Mouse (Mus musculus) heart, embryonic 16.5 days (tissue): ENCODE data around the gene Klhl30. TPM values are rescaled to one million over a fixed set of nuclear protein-coding genes. Genes with fewer than 3 reads are reported as not detected.

ENCODE experiments used
- ATAC-seq: fragments of 200-750 bp; cut with Nextera tagmentation; replicated peaks from 2 replicates; pipeline ENCODE4 v1.8.0; 2017; ENCODE audit warnings: moderate number of reproducible peaks; ENCODE audit not compliant: insufficient read depth, low FRiP score; ENCODE audit errors: extremely low read depth
- H3K27ac ChIP-seq: fragments of 300-500 bp; sonication (generic); 2 replicates; pipeline ENCODE4 v1.5.1; 2014; ENCODE audit warnings: mild to moderate bottlenecking, low read length, control low read depth, moderate library complexity
- H3K27me3 ChIP-seq: fragments of 300-500 bp; sonication (generic); 2 replicates; pipeline ENCODE4 v1.6.1; 2014; ENCODE audit warnings: low read length, mixed read lengths; ENCODE audit not compliant: control insufficient read depth, insufficient read depth
- H3K36me3 ChIP-seq: fragments of 300-500 bp; sonication (generic); 2 replicates; pipeline ENCODE4 v1.6.1; 2014; ENCODE audit not compliant: control insufficient read depth, insufficient read depth
- H3K4me1 ChIP-seq: fragments of 300-500 bp; sonication (generic); 2 replicates; pipeline ENCODE4 v1.6.1; 2014; ENCODE audit warnings: low read length, mixed read lengths; ENCODE audit not compliant: control insufficient read depth, insufficient read depth
- H3K4me2 ChIP-seq: fragments of 300-500 bp; sonication (generic); 2 replicates; pipeline ENCODE4 v1.6.1; 2014; ENCODE audit warnings: low read depth, mild to moderate bottlenecking, control low read depth, low read length
- H3K4me3 ChIP-seq: fragments of 300-500 bp; sonication (generic); 2 replicates; pipeline ENCODE4 v1.5.1; 2014; ENCODE audit warnings: mild to moderate bottlenecking, control low read depth, low read length
- H3K9ac ChIP-seq: fragments of 300-500 bp; sonication (generic); 2 replicates; pipeline ENCODE4 v1.6.1; 2014; ENCODE audit warnings: low read length, control low read depth
- H3K9me3 ChIP-seq: fragments of 300-500 bp; sonication (generic); replicated peaks from 2 replicates; pipeline ENCODE4 v1.6.1; 2016; ENCODE audit warnings: low read length; ENCODE audit not compliant: control insufficient read depth
- WGBS: fragments of 180-500 bp; shearing (Covaris S2); extraction: QIAGEN DNeasy Blood & Tissue Kit; methylation state at CpG from one replicate; pipeline ENCODE4 v1.1.7; 2014; 5-methylcytosine and 5-hydroxymethylcytosine counted together
- polyA plus RNA-seq: library from polyadenylated mRNA; unstranded; fragments of >200 nt; fragmentation: Nextera tagmentation; extraction: Ambion mirVana; gene quantifications from 2 replicates; pipeline ENCODE4 v1.2.1, GENCODE M21; 2015

Klhl30 gene
- polyA plus RNA-seq, 1 experiment from 2014 or later = 51.4 TPM

- Histone ChIP-seq H3K4me2 (no peak overlapping the region), H3K4me3 (no peak overlapping the region), H3K27me3 (no peaks in the 10 kb centered on the region), H3K9me3 (peaks cover 1% of the 10 kb centered on the region; the same call in 1 of the 2 replicates), H3K9ac (no peak overlapping the region), H3K27ac (no peak overlapping the region), H3K36me3 (peaks cover 28% of the 10 kb centered on the region), H3K4me1 (peaks cover 4% of the 10 kb centered on the region; the same call in 1 of the 2 replicates)
- ATAC-seq = no peak
- WGBS = 78% methylated on average over 4 of the region's 4 CpGs
Observed at GRCm38 (mm10) chr1:91369408-91369807, 18.6 kb downstream of the Klhl30 start.

DNA sequence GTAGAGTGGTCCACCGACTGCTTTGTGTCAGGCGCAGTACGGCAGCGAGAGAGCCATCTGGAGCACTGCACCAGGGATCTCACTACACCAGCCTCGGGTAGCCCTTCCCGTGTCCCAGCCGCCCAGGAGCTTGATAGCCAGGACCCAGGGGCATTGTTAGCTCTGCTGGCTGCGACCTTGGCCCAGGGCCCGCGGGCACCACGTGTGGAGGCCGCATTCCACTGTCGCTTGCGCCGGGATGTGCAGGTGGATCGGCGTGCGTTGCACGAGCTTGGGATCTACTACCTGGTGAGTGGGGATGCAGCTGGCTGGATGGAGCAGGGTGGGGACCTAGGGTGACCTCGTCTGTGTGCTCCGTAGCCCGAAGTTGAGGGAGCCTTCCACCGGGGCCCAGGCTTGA, 19.2 kb downstream of the Klhl30 start:
- Histone ChIP-seq H3K4me2 (no peak overlapping the region), H3K27me3 (no peaks in the 10 kb centered on the region), H3K27ac (no peak overlapping the region), H3K4me3 (no peak overlapping the region), H3K36me3 (peaks cover 34% of the 10 kb centered on the region), H3K9me3 (no peaks in the 10 kb centered on the region), H3K4me1 (peaks cover 4% of the 10 kb centered on the region; the same call in 1 of the 2 replicates), H3K9ac (no peak overlapping the region)
- 79% methylated on average over 23 of the region's 23 CpGs for WGBS
- ATAC-seq = no peak

GRCm38 (mm10) chr1:91373414-91373835, 22.6 kb downstream of the Klhl30 start:
- Histone ChIP-seq H3K27ac (no peak overlapping the region), H3K27me3 (no peaks in the 10 kb centered on the region), H3K4me2 (no peak overlapping the region), H3K36me3 (peaks cover 60% of the 10 kb centered on the region), H3K4me3 (no peak overlapping the region), H3K9ac (no peak overlapping the region), H3K9me3 (no peaks in the 10 kb centered on the region), H3K4me1 (peaks cover 5% of the 10 kb centered on the region)
- WGBS = 92% methylated on average over 6 of the region's 6 CpGs
- no peak for ATAC-seq

DNA sequence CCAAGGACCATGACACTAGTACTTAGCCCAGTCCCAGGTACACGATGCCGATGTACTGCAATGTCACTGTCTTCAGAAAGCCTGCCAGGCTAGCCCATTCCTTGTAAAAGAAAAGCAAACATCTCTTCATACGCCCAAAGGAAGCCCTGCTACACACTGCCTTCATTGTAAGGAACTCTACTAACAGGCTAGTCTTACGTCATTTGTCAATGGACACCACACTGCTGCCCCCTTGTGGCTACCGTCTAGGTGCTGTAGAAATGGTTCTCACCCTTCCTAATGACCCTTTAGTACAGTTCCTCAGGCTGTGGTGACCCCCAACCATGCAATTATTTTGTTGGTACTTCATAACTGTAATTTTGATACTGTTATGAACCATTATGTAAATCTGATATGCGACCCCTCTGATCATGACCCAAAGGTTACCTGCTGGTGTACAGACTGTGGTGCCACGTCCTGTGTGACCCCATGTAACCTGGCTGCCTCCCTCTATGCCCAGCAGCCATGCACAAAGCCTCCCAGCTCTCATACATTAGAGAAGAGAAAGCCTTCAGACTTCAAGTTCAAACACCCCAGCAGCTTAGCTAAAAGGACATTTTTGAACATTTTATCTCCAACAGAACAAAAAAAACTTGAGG, 29.8 kb downstream of the Klhl30 start:
- Histone ChIP-seq H3K9me3 (no peaks in the 10 kb centered on the region), H3K27ac (no peak overlapping the region), H3K9ac (no peak overlapping the region), H3K4me2 (no peak overlapping the region), H3K4me3 (no peak overlapping the region), H3K27me3 (no peaks in the 10 kb centered on the region), H3K4me1 (peaks cover 13% of the 10 kb centered on the region), H3K36me3 (peaks cover 76% of the 10 kb centered on the region)
- ATAC-seq = no peak; the same call in 1 of the 2 replicates
- WGBS = 57% methylated on average over 7 of the region's 7 CpGs

DNA sequence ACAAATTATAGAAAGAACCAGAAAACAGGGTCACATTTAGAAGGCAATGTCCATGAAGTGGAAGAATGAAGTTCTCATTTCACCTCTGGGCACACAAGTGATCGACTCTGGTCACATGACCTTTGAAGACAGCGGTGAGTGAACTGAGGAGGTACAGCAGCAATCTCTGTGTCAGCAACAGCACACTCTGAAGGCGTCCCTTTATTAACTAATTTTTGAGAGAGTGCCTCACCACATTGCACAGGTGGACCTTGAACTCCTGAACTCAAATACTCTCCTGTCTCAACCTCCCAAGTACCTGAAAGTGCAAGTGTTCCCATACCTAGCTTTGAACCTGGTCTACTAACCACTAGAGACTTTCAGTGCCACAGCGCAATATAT, 30.3 kb downstream of the Klhl30 start:
- Histone ChIP-seq H3K9ac (no peak overlapping the region), H3K36me3 (peaks cover 73% of the 10 kb centered on the region), H3K4me1 (peaks cover 13% of the 10 kb centered on the region), H3K27me3 (no peaks in the 10 kb centered on the region), H3K4me3 (no peak overlapping the region), H3K4me2 (no peak overlapping the region), H3K27ac (no peak overlapping the region), H3K9me3 (no peaks in the 10 kb centered on the region)
- ATAC-seq = no peak
- WGBS = 90% methylated on average over 4 of the region's 4 CpGs

- H3K4me2 ChIP-seq = no peak overlapping the region
- H3K9me3 ChIP-seq = no peaks in the 10 kb centered on the region
- no peak overlapping the region for H3K27ac ChIP-seq
- 90% methylated on average over 5 of the region's 5 CpGs for whole genome bisulfite sequencing
- no peak overlapping the region for H3K9ac ChIP-seq
- H3K4me1 ChIP-seq = 0 out of 2 replicates have a peak, but pooled peaks cover 2% of the 10 kb centered on the region
- H3K36me3 ChIP-seq = peaks cover 48% of the 10 kb centered on the region
- H3K27me3 ChIP-seq = no peaks in the 10 kb centered on the region
- no peak overlapping the region for H3K4me3 ChIP-seq
- no peak for ATAC-seq
Observed at GRCm38 (mm10) chr1:91390369-91390768, 39.6 kb downstream of the Klhl30 start.

GRCm38 (mm10) chr1:91397927-91398259, 47.1 kb downstream of the Klhl30 start:
- ATAC-seq = no peak
- Histone ChIP-seq H3K9me3 (no peaks in the 10 kb centered on the region), H3K4me2 (peak overlapping the region; percentile 82), H3K27me3 (no peaks in the 10 kb centered on the region), H3K4me3 (peak overlapping the region; percentile 93), H3K27ac (peak overlapping the region; percentile 89), H3K4me1 (peaks cover 17% of the 10 kb centered on the region), H3K36me3 (0 out of 2 replicates have a peak, but pooled peaks cover 7% of the 10 kb centered on the region), H3K9ac (peak overlapping the region; percentile 97)
- WGBS = under 1% methylated on average over 12 of the region's 12 CpGs

- peaks cover 17% of the 10 kb centered on the region for H3K4me1 ChIP-seq
Observed at GRCm38 (mm10) chr1:91398260-91399062, 47.6 kb downstream of the Klhl30 start, which contains the start of gene Ilkap. TSS of gene Ilkap (minus strand) at chr1:91398815.

GRCm38 (mm10) chr1:91404976-91405375, 54.2 kb downstream of the Klhl30 start:
- no peaks in the 10 kb centered on the region for H3K4me1 ChIP-seq
- 13% methylated on average over 1 of the region's 1 CpGs for WGBS
- H3K4me2 ChIP-seq = no peak overlapping the region
- ATAC-seq = no peak
- no peak overlapping the region for H3K27ac ChIP-seq
- H3K27me3 ChIP-seq = no peaks in the 10 kb centered on the region
- no peak overlapping the region for H3K9ac ChIP-seq
- H3K4me3 ChIP-seq = no peak overlapping the region
- no peaks in the 10 kb centered on the region for H3K36me3 ChIP-seq
- H3K9me3 ChIP-seq = no peaks in the 10 kb centered on the region

More at GRCm38 (mm10) chr1:91398260-91399062, 47.6 kb downstream of the Klhl30 start, which contains the start of gene Ilkap:
- under 1% methylated on average over 86 of the region's 91 CpGs for WGBS
- 0 out of 2 replicates have a peak, but pooled peaks cover 3% of the 10 kb centered on the region for H3K36me3 ChIP-seq
- H3K9ac ChIP-seq = peak within 1 kb of the TSS; percentile 97
- H3K9me3 ChIP-seq = no peaks in the 10 kb centered on the region
- H3K4me3 ChIP-seq = peak within 1 kb of the TSS; percentile 93
- peak within 1 kb of the TSS; percentile 82 for H3K4me2 ChIP-seq
- no peaks in the 10 kb centered on the region for H3K27me3 ChIP-seq
- ATAC-seq = peak; percentile 97
- peak within 1 kb of the TSS; percentile 89 for H3K27ac ChIP-seq
